Mouse (Mus musculus) G1E-ER4 (cell line): Measurements from ENCODE around the gene Sec61a1. TPM values are rescaled to one million over a fixed set of nuclear protein-coding genes. Genes with fewer than 3 reads are reported as not detected.

Experiments
- GATA1 ChIP-seq: IDR thresholded peaks from one replicate; pipeline ENCODE4 v1.8.0; 2012; ENCODE audit warnings: low read length, inconsistent platforms
- polyA plus RNA-seq: library from polyadenylated mRNA; stranded (reverse); fragments of >175 nt; gene quantifications from 2 replicates; pipeline ENCODE4 v1.2.3, GENCODE M21; 2012

Gene Sec61a1
- polyA plus RNA-seq, 1 experiment: 61.1 TPM

DNA sequence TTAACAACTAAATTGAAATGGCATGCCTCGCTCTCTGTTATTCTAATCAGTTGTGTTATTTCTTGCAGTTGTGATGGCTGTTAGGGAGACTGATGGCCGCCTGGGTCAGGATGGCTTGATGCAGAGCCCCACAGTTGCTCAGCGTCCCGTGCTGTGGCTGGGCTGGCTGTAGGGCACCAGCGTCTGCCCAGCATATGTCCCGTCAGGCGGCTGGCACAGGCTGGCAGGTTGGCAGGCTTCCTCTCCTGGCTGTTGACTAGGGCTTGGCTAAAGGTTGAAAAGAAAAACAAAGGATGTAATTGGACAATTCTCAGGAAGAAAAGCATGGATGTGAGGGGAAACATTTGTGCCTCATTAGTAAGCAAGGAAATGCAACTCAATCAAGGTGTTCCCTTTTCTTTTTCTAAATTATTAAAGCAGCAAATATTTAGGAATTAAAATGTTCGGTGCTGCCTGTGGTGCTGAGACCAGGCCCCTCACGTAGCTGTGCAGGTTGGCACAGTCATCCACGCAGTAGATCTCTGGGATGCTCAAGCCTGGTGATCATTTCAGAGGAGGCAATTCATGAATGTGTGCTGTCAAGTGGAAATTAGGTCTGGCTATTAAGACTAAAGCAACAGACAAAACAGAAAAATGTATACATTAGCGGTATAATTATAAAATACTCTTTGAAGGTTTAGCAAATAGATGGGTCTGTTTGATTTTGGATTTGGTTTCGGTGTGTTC is 27.9 kb downstream of the Sec61a1 start:
- no peak for TF ChIP-seq GATA1

DNA sequence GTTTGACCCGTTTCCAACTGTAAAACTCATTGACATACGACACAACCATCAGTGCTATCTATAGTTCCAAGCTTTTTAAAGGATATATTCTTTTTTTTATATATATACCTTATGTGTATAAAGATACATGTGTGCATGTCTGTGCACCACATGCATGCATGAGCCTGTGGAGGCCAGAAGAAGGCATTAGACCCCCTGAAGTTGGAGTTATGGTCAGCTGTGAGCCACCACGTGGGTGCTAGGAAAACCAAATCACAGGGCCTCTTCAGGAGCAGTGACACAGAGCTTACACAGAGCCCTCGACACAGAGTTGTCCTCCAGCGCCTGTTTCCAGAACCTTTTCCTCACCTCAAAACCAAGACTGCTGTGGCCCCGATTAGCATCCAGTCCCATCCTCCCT is 28.9 kb downstream of the Sec61a1 start:
- TF ChIP-seq GATA1: no peak

DNA sequence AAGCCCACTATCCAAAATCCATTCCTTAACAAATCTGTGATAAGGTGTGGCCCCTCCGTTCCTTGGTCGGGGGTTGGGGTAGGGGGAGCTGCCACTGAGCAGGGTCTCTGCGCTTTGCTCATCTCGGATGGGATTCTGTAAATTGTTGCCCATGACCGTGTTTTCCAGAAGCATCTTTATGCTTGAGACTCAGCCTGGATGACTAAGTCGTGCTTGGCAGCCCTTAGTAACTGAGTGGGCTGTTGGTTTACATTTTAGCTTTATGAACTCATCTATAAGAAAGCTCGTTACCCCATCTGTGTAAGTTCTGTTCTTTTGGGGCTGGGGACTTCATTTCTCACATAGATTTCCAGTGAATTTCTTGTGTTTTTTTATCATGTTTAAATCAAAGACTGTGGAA is 29.7 kb downstream of the Sec61a1 start:
- TF ChIP-seq GATA1: no peak

DNA sequence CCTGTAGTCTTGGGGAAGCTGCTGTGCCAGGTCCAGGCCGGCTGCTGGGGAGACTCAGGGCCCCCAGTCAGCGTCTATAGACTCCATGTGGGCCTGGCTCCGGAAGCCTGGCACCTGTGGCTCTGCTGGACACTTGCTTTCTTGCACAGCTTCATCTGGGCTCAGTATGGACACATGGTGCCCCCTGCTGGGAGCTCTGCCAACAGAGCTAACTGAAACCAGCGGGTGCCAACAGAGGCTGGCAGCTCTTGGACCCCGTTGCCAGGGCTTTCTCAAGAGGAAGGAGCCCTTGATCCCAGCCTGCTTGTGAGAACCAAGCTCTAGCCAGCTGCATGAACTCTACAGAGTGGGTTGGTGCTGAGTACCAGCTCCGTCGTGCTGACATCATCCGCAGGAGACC is 31.8 kb downstream of the Sec61a1 start:
- TF ChIP-seq GATA1: no peak

DNA sequence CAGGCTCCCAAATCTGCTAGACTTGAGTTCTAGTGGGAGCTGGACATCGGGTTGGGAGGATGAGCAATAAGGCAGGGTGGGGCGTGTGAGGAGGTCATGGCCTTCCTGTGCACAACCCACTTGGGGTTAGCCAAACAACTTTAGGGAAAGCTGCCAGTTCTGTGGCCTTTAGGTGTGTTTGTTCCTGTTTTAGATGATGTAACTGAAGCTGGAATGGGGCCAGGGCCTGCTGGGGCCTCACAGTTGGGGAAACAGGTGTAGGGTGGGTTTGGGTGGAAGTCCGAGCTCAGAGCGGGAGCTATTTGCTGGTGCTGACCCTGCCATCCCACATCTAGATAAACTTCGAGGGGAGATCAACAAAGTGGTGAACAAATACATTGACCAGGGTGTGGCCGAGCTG is 33.3 kb downstream of the Sec61a1 start:
- no peak for TF ChIP-seq GATA1

DNA sequence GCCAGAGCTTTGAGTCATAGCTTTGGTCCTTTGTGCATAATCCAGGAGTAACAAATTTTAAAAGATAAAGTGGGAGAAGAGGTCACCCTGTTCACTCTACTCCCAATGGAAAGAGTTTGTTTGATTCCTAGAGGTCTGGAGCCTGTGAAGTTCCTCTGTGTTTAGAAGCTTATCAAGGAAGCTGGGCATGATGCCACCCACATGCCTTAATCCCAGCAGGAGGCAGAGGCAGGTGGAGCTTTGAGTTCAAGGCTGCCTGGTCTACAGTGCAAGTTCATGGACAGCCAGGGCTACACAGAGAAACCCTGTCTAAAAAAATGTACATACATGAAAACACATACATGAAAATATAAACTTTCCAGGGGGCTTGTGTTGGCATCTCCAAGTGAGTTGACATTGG is 34.8 kb downstream of the Sec61a1 start:
- no peak for TF ChIP-seq GATA1

DNA sequence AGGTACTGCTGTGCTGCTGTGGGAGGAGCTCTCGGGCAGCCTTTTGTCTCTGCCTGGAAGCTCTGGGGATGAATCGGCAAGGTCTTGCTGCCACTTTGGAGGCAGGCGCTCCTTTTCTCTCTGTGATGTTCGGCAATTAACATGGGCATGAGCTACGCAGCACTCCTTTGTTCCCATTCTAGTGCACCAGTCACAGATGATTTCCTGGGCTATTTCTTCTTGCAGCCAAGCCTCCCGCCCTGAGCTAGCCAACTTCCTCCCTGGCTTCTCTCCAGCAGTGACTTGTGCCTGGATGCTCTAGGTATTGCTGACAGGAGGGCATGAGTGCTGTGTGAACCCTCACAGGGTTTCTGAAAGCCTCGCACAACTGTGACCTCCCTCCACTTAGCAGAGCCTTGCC is 35.6 kb downstream of the Sec61a1 start:
- no peak for TF ChIP-seq GATA1

DNA sequence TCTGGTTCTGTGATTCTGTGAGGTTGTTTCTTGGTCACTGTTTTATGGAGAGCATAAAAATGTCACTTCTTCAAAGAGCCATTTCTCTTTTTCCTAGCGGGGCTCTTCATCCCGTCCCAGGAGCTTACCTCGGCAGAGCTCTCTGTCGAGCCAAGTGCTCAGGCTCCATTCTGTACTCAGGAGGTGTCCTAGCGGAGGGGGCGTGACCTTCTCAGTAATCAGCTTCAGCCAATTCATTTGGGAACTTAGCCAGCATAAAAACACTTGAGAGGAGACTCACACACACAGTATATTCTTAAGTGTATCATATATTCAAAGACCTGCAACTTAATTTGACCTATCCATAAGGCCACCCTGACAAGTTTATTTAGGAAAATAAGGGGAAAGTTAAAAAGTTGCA is 38.3 kb downstream of the Sec61a1 start:
- TF ChIP-seq GATA1: no peak

DNA sequence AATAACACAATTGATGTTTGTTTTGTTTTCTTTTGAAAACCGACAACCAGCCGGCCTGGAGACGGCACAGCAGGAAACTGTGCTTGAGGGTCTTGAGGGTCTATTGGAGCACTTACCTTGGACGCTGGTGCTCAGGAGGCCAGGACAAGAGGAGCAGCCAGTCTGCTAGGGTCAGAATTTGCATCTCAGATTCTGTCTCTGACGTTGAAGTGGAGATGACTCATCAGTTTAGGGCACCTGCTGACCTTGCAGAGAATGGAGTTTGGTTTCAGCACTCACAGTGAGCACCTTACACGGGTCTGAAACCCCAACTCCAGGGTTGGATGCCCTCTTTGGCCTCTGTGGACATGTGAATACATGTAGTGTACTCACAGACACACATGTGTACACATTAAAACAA is 48.8 kb downstream of the Sec61a1 start:
- no peak for TF ChIP-seq GATA1

DNA sequence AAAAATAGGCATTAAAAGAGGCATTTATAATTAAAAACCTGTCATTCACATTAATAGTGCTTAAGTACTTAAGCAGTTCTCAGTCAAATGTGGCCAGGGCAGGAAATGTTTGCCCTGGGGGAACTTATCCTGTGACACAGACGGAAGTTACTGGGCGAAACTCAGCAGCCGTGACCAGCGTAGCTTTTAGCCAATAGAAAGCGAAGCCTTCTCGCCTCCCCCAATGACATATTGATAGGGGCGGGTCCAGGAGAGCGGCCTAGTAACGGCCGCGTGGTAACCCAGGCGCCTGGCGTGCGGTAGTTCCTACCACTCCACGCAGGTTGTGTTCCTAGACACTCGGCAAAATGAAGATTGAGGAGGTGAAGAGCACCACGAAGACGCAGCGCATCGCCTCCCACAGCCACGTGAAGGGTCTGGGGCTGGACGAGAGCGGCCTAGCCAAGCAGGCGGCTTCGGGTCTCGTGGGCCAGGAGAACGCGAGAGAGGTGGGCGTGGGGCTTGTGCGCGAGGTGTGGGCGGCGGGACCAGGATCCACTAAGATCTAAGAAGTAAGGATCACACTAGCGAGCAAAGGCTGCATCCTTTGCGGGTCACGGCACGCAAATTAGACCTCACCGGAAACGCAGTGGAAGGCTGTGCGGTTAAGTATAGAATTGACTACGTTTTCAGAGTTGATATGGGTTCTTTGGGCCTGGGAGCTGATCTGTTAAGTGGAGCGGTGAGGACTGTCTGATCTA is 53.4 kb downstream of the Sec61a1 start, which contains the start of gene Ruvbl1:
Ruvbl1 (plus strand) TSS at position 229 of the 740 bp plus-strand sequence.
- TF ChIP-seq GATA1: no peak

DNA sequence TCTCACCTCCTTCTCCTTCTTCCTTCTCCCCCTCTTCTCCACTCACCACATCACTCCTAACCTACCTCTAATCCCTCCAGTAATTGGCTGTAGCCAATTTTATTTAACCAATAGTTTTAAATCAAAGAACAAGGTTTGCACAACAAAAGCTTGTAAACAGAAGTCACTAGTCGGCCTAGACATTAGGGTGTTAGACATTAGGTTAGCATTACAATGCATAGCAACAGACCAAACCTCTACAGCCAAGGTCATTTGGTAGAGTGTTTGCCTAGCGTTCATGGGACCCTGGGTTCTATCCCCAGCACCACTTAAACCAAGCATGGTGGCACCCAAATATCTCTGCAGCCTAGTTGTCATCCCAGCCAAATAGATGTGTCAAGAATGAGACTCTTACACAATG is 64.2 kb downstream of the Sec61a1 start:
- no peak for TF ChIP-seq GATA1

Other genes starting within 250 kb of the Sec61a1 start
- gene Eefsec, start 72.4 kb downstream of the Sec61a1 start, polyA plus RNA-seq: 29.5 and 33.4 TPM in 2 replicates
- 32.5 and 47.0 TPM in 2 replicates for gene Ruvbl1, start 53.5 kb downstream of the Sec61a1 start, polyA plus RNA-seq
- gene Kbtbd12, start 119.0 kb upstream of the Sec61a1 start, polyA plus RNA-seq: not detected in 2 replicates
- gene Mgll, start 205.5 kb upstream of the Sec61a1 start, polyA plus RNA-seq: 0.40 and 0.41 TPM in 2 replicates